Mouse (Mus musculus): Measurements from ENCODE around the gene Tmem255a. TPM values are rescaled to one million over a fixed set of nuclear protein-coding genes. Genes with fewer than 3 reads are reported as not detected.
A peak's percentile ranks its signal among the peaks of the same experiment; 100 is the strongest.

Tmem255a gene
- total RNA-seq (2021) = 10 to 100 TPM; 12.8 to 19.6 TPM
- long read RNA-seq, partial matches to known transcripts = 0 of 5 reads
- long read RNA-seq, other reads (novel, unspliced or antisense) = 1 of 5 reads

GRCm38 (mm10) chrX:38251851-38252571 lies at the start of gene Tmem255a:
Gene Tmem255a, minus strand, starts transcription at chrX:38252439.
- peak in 1 of 2 experiments; percentile 7 for DNase-seq (ENCODE audit: low spot score in 2 of 2)

- no peak for DNase-seq (ENCODE audit: low spot score in 2 of 2)
Measured at GRCm38 (mm10) chrX:38259610-38260009, 7.4 kb upstream of the Tmem255a start.

GRCm38 (mm10) chrX:38250352-38250950 lies 1.8 kb downstream of the Tmem255a start:
- peak in 1 of 2 experiments; percentile 14 for DNase-seq (ENCODE audit: low spot score in 2 of 2)

GRCm38 (mm10) chrX:38249640-38250351 lies 2.4 kb downstream of the Tmem255a start:
- DNase-seq (ENCODE audit: low spot score in 2 of 2) = peak; percentile 65 to 68

- no peak for DNase-seq (ENCODE audit: low spot score in 2 of 2)
Measured at GRCm38 (mm10) chrX:38247601-38248000, 4.6 kb downstream of the Tmem255a start.

- DNase-seq (ENCODE audit: low spot score in 2 of 2) = no peak
Measured at GRCm38 (mm10) chrX:38247108-38247507, 5.1 kb downstream of the Tmem255a start.

GRCm38 (mm10) chrX:38237731-38238130 lies 14.5 kb downstream of the Tmem255a start:
- DNase-seq (ENCODE audit: low spot score in 2 of 2) = peak; percentile 47 to 57

GRCm38 (mm10) chrX:38229888-38230287 lies 22.4 kb downstream of the Tmem255a start:
- DNase-seq (ENCODE audit: low spot score in 2 of 2) = no peak

- DNase-seq (ENCODE audit: low spot score in 2 of 2) = no peak
Measured at GRCm38 (mm10) chrX:38222757-38223156, 29.5 kb downstream of the Tmem255a start.

- DNase-seq (ENCODE audit: low spot score in 2 of 2) = no peak
Measured at GRCm38 (mm10) chrX:38217676-38217991, 34.6 kb downstream of the Tmem255a start.

- no peak for DNase-seq (ENCODE audit: low spot score in 2 of 2)
Measured at GRCm38 (mm10) chrX:38216986-38217675, 35.1 kb downstream of the Tmem255a start.

- no peak for DNase-seq (ENCODE audit: low spot score in 2 of 2)
Measured at GRCm38 (mm10) chrX:38207392-38207791, 44.8 kb downstream of the Tmem255a start.

- DNase-seq (ENCODE audit: low spot score in 2 of 2) = peak in 1 of 2 experiments; percentile 22
Measured at GRCm38 (mm10) chrX:38201816-38202215, 50.4 kb downstream of the Tmem255a start.

GRCm38 (mm10) chrX:38190458-38190764 lies 61.8 kb downstream of the Tmem255a start:
- no peak for DNase-seq (ENCODE audit: low spot score in 2 of 2)

GRCm38 (mm10) chrX:38189552-38190457 lies 62.4 kb downstream of the Tmem255a start, which contains the start of gene Zbtb33:
Gene Zbtb33, plus strand, starts transcription at chrX:38189793.
- DNase-seq (ENCODE audit: low spot score in 2 of 2) = peak; percentile 89 to 91

- no peak for DNase-seq (ENCODE audit: low spot score in 2 of 2)
Measured at GRCm38 (mm10) chrX:38185520-38185919, 66.7 kb downstream of the Tmem255a start.

- DNase-seq (ENCODE audit: low spot score in 2 of 2) = peak; percentile 52 to 65
Measured at GRCm38 (mm10) chrX:38181608-38182258, 70.5 kb downstream of the Tmem255a start.

GRCm38 (mm10) chrX:38180656-38181607 lies 71.3 kb downstream of the Tmem255a start:
- DNase-seq (ENCODE audit: low spot score in 2 of 2) = peak in 1 of 2 experiments; percentile 17

GRCm38 (mm10) chrX:38179891-38180310 lies 72.3 kb downstream of the Tmem255a start:
- peak; percentile 24 to 38 for DNase-seq (ENCODE audit: low spot score in 2 of 2)
